Mouse (Mus musculus): Measurements from ENCODE around the gene Ggta1. TPM values are rescaled to one million over a fixed set of nuclear protein-coding genes. Genes with fewer than 3 reads are reported as not detected.
A peak's percentile ranks its signal among the peaks of the same experiment; 100 is the strongest.

The Ggta1 gene
- total RNA-seq (2018; cell fraction: chromatin; rRNA removed), result 100 to 1,000 TPM in 6 of 26 experiments, 10 to 100 TPM in 19, 1 to 10 TPM in 1; 9.2 to 143 (median 58.4) TPM
- 100 to 1,000 TPM in 11 of 26 experiments, 10 to 100 TPM in 15; 40.1 to 135 (median 81.6) TPM for total RNA-seq (2018; cell fraction: cytosol; rRNA removed)
- total RNA-seq (2018; cell fraction: nucleus; rRNA removed), result 100 to 1,000 TPM in 11 of 26 experiments, 10 to 100 TPM in 15; 38.3 to 241 (median 91.4) TPM
- 86.0 to 211 TPM (median 135 TPM) in 3 replicates for polyA plus RNA-seq (2018)

DNA sequence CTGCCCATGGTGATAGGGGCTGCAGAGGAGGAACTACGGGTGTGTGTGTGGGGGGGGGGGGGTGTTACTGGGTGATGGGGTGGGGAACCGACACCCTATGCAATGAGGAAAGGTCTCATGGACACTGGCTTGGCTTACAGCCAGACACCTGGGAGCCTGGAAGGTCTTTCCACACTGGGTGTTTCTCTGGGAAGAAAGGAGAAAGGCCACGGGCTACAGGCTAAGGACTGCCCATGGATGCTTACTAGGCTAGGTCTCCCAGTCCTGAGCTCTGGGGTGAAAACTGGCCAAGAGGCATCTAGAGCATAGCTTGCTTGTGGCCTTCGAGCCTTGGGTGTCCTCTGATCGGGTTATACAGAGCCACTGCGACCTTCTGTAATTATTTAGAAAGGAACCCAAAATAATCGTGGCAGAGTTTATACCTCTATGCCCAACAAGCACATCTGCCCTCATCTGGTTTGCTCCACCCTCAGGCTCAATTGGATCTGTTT is at the start of gene Ggta1:
Ggta1 (minus strand) TSS at position 441 of the 491 bp plus-strand sequence.
- Histone ChIP-seq H3K4me3 (ENCODE audit: inconsistent target) (peak within 1 kb of the TSS; percentile 91), H3K27ac (peak within 1 kb of the TSS; percentile 88), H3K79me2 (ENCODE audit: inconsistent target) (peaks cover 43% of the 10 kb centered on the region), H3K36me3 (ENCODE audit: inconsistent target) (peaks cover 10% of the 10 kb centered on the region; the same call in 1 of the 2 replicates)
- 15% methylated on average over 7 of the region's 7 CpGs for WGBS (ENCODE audit: missing documents)

DNA sequence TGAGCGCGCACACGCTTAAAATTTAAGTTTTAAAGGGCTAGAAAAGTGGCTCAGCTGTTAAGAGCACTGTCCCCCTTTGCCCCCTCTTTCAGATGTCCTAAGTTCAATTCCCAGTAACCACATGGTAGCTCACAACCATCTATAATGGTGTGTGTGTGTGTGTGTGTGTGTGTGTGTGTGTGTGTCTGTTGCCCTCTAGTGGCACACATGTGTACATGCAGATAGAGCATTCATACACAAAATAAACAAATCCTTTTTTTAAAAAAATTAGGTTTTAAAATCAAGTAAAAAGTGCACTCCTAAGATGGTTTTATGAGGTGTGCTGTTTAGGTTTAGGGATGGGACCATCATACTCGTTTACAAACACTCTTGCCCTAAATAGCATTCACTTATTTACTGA is 49.2 kb upstream of the Ggta1 start:
- 94% methylated on average over 4 of the region's 4 CpGs for WGBS (ENCODE audit: missing documents)
- Histone ChIP-seq H3K36me3 (ENCODE audit: inconsistent target) (no peaks in the 10 kb centered on the region), H3K79me2 (ENCODE audit: inconsistent target) (no peaks in the 10 kb centered on the region), H3K27ac (no peak overlapping the region), H3K4me3 (ENCODE audit: inconsistent target) (no peak overlapping the region)

DNA sequence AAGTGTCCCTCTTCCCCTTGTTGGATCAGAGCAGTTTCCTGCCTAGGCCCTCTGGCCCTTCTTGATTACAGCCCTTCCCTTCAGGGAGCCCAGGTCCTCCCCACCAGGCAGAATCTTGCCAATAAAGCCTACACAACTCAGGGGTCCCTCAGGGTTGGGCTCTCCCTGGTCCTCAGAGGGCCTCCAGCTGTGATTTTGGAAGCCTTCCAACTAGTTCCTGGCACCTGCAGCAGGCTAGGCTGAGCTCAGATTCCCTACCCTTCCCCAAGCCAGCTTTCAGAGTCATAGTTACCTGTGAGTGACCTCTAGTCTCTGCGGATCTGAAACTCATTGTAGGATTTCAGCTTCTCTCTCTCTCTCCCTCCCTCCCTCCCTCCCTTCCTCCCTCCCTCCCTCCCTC is 47.9 kb upstream of the Ggta1 start:
- H3K4me3 ChIP-seq (ENCODE audit: inconsistent target), result no peak overlapping the region
- no peaks in the 10 kb centered on the region for H3K79me2 ChIP-seq (ENCODE audit: inconsistent target)
- 80% methylated on average over 1 of the region's 1 CpGs for WGBS (ENCODE audit: missing documents)
- H3K27ac ChIP-seq, result no peak overlapping the region
- no peaks in the 10 kb centered on the region for H3K36me3 ChIP-seq (ENCODE audit: inconsistent target)

DNA sequence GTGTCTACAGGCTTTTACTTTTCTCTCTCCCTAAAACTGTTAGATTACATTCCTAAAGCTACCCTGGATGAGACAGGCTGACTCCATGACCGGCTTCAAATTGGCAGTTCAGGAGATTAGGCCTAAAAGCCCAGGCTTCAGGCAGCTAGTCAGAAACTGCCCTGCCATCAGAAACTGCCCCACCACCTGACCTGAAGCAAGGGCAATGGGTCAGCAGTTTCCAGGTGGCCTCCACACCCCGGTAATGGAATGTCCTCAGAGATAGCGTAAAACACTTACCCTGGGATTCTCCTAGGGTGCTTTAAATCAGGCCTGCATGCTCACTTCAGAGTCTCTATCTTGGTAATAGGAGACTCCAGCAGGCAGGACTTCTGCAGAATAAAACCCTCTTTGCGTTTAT is 46.9 kb upstream of the Ggta1 start:
- 85% methylated on average over 4 of the region's 4 CpGs for WGBS (ENCODE audit: missing documents)
- Histone ChIP-seq H3K36me3 (ENCODE audit: inconsistent target) (no peaks in the 10 kb centered on the region), H3K4me3 (ENCODE audit: inconsistent target) (no peak overlapping the region), H3K27ac (no peak overlapping the region), H3K79me2 (ENCODE audit: inconsistent target) (no peaks in the 10 kb centered on the region)

DNA sequence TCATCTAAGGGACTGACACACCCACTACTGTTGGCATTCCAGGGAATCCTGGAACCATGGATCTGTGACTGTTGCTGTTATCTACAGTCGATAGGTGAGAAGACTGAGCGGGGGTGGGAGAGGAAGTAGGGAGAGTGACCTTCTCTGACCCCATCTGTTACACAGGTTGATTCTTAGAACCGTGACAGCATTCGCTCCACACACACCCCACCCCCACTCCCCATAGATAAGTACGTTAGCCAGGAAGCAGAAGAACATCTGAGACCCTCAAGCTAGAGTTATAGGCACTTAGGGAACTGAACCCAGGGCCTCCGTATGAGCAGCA is 46.3 kb upstream of the Ggta1 start:
- H3K79me2 ChIP-seq (ENCODE audit: inconsistent target), result no peaks in the 10 kb centered on the region
- H3K36me3 ChIP-seq (ENCODE audit: inconsistent target), result no peaks in the 10 kb centered on the region
- 70% methylated on average over 6 of the region's 6 CpGs for WGBS (ENCODE audit: missing documents)
- no peak overlapping the region for H3K4me3 ChIP-seq (ENCODE audit: inconsistent target)
- no peak overlapping the region for H3K27ac ChIP-seq

DNA sequence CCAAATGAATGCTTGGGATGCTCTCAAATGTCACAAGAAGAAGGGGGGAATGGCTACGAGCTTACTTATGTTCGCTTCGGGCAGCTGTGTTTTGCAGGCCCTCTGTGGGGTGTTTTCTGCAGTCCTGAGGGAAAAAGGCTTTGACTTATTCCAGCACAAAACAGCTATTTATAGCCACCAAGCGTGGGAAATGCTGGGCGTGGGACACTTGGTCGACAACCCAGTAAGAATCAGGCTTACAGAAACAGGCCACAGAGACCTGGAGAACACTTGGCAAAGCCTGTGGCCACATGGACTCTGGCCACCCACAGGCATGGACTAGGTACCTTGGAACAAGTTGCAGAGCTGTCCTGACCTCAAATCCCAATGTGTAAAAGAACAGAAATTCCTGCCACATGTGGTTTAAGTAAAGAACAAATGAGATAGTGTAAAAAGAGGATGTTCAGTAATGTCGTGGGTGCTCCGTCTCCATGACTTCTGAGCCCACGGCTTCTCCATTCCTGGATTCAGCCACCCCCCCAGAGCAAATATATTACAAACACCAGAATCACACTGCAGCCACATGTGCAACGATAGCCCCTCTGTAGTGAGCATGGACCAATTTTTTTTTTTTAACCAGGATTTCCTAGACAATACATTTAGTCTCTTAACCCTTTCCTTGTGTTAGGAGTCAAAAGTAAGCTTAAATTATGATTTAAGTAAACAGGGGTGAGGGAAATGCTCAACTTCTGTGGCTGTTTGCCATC is 45.7 kb upstream of the Ggta1 start:
- WGBS (ENCODE audit: missing documents), result 56% methylated on average over 10 of the region's 10 CpGs
- no peaks in the 10 kb centered on the region for H3K79me2 ChIP-seq (ENCODE audit: inconsistent target)
- no peaks in the 10 kb centered on the region for H3K36me3 ChIP-seq (ENCODE audit: inconsistent target)
- no peak overlapping the region for H3K4me3 ChIP-seq (ENCODE audit: inconsistent target)
- H3K27ac ChIP-seq, result no peak overlapping the region

DNA sequence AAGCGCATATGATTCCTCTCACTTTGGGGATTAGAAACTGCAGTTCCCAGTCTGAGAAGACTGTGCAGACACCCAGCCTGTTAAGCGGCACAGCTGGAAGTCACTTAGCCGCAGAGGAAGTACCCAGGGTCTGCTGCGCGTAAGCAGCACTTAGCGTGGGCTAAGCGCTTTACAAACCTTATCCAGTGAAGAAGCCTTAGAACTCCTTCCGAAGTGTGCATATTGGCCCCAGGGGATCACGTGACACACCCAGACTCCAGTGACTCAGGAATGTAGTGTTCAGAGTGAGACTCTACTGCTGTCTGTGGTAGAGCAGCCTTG is 44.1 kb upstream of the Ggta1 start:
- Histone ChIP-seq H3K4me3 (ENCODE audit: inconsistent target) (no peak overlapping the region), H3K36me3 (ENCODE audit: inconsistent target) (no peaks in the 10 kb centered on the region), H3K27ac (peak overlapping the region; percentile 91), H3K79me2 (ENCODE audit: inconsistent target) (no peaks in the 10 kb centered on the region)
- WGBS (ENCODE audit: missing documents), result 0% methylated on average over 9 of the region's 9 CpGs

DNA sequence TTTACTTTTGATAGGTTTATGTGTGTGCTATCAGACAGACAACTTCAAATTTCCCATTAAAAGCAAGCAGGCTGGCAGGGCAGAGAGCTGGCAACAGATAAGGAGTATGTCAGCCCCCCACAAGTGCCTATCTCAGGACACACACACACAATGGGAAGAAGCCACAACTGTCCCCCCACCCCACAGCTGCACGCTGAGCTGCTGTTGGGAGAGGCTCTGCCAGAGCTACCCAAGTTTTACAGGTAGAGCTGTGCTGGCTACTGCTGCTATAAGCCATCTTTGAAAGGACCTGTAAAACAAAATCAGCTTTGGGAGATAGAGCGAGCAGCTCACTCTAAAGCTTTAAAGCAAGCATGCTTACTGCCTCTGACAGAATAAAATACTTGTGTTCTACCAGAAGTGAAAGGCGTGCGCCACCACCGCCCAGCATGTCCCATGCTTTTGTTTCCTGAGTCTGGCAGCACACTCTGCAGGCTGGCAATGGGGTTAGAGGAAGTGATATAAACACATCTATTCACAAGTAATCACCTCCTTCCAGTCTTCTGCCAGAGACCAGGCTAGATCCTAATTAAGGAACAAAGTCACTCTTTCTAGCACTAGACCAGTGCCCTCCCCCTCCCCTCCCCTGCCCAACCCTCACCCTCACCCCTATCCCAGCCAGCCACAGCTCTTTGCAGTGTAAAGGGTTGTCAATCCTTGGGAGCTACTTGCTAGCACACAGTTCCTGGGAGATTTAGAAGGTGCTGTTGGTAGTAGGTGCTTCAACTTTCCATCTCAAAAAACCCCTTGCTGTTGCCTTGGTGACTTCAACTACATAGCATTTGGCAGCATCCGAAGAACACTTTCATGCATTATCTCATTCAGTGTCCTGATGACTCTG is 43.5 kb upstream of the Ggta1 start:
- 10% methylated on average over 6 of the region's 6 CpGs for WGBS (ENCODE audit: missing documents)
- H3K36me3 ChIP-seq (ENCODE audit: inconsistent target), result no peaks in the 10 kb centered on the region
- no peak overlapping the region for H3K4me3 ChIP-seq (ENCODE audit: inconsistent target)

DNA sequence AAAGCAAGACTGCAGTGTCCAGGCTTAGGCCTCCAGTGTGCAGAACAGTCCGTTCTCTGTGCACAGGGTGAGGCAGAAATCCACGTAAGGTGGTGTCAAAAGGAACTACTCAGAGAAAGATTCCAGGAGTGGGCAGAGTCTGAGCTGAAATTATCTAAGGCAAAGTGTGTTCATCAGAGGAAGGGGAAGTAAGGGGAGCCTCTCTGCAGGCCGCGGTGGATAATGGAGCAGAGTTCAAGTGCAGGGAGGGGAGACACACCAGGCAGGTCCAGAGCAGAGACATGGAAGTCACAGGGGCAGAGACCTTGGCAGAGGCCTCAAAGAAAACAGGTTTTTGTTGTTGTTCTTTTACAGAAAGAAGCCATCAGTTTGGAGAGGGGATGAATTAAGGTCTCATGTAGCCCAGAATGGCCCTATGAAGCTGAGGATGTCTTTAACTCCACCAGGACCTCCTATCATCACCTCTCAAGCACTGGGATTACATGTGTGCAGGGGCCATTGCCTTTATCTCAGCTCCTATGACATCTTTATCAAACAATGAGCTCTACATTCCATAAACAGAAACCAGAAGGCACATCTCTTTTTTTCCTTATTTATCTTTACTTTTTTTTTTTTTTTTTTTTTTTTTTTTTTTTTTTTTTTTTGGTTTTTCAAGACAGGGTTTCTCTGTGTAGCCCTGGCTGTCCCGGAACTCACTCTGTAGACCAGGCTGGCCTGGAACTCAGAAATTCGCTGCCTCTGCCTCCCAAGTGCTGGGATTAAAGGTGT is 42.7 kb upstream of the Ggta1 start:
- no peaks in the 10 kb centered on the region for H3K79me2 ChIP-seq (ENCODE audit: inconsistent target)
- no peaks in the 10 kb centered on the region for H3K36me3 ChIP-seq (ENCODE audit: inconsistent target)
- 61% methylated on average over 6 of the region's 6 CpGs for WGBS (ENCODE audit: missing documents)
- H3K4me3 ChIP-seq (ENCODE audit: inconsistent target), result no peak overlapping the region
- peak overlapping the region; percentile 91 for H3K27ac ChIP-seq

More for the DNA sequence above, 43.5 kb upstream of the Ggta1 start:
- peak overlapping the region; percentile 91 for H3K27ac ChIP-seq
- no peaks in the 10 kb centered on the region for H3K79me2 ChIP-seq (ENCODE audit: inconsistent target)

DNA sequence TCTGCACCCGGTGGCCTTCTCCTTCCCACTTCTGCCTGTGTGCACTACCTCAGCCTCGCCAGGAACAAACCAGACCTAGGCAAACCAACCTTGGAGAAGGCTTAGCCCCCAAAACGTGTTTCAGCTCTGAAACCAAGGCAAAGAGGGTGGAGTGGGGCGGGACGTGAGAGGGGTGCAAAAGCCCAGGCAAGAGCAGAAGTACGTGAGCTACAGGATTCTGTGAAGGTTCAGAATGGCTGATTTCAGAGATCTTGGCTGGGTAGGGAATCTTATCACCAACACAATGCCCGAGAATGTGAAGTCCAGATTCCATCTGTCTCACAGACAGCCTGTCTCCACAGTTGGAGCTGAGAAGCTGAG is 41.4 kb upstream of the Ggta1 start:
- Histone ChIP-seq H3K79me2 (ENCODE audit: inconsistent target) (no peaks in the 10 kb centered on the region), H3K36me3 (ENCODE audit: inconsistent target) (no peaks in the 10 kb centered on the region), H3K4me3 (ENCODE audit: inconsistent target) (no peak overlapping the region), H3K27ac (peak overlapping the region; percentile 10; the same call in 1 of the 2 replicates)
- 41% methylated on average over 7 of the region's 7 CpGs for WGBS (ENCODE audit: missing documents)

DNA sequence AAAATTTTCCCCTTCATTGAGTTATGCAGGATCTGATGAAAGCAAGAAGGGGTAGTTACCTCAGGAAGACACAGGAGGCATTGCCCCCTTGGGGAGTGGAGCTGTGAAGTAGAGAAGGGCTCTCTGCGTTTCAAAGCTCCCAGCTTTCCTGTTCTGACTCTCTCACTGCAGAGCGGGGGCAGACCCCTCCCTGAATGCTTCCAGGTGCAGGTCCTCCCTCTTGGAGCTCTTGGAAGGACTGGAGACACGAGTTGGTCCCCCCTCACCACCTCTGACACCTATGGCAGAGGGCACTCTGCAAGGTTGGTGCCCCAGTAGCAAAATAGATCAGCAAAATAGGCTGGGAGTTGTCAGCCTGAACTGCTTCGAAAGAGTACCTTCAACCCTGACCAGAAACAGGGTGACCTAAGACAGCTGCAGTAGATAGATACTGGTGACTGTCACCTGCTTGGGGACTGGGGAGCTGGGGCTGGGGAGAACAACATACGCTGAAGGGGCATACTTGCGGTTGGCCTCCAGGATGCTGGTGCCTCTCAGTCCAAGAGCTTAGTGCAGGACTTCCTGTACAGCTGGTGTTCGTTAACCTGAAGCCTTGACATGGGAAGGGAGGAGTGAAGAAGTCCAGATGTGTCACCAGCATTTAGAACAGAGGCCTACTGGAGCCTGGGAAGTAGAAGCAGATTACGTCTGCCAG is 40.8 kb upstream of the Ggta1 start:
- H3K27ac ChIP-seq, result peak overlapping the region; percentile 10; the same call in 1 of the 2 replicates
- no peak overlapping the region for H3K4me3 ChIP-seq (ENCODE audit: inconsistent target)
- no peaks in the 10 kb centered on the region for H3K36me3 ChIP-seq (ENCODE audit: inconsistent target)
- no peaks in the 10 kb centered on the region for H3K79me2 ChIP-seq (ENCODE audit: inconsistent target)
- 38% methylated on average over 8 of the region's 8 CpGs for WGBS (ENCODE audit: missing documents)

DNA sequence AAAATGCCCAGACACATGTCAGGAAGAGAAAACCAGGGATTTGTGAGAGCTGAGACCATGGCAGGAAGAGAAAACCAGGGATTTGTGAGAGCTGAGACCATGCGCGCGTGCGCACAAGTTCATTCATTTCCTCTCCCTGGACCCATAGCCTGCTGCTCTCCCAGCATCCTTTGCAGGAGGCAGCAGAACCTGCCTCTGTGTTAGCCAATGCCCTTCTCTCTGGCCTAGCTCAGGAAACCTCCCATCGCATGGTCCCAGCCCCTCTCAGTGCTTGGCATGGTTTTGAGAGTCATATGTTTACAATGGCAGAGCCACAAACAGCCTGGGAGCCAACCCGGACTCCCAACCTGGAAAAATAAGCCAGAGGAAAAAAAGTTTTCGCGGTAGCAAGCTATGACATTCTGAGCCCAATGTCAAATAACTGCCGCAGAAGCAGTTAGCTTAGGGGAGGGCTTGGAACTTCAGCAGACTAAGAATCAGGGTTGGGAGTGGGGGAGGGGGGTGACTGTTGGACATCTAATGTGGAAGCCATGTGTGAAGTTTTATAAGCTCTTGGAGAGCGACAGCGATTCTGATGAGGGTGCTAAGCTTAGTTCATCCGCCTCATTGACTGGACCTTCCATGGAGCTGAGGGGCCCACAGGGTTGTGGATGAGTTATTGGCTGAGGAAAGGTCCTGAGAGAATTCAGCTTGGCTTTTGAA is 40.1 kb upstream of the Ggta1 start:
- 81% methylated on average over 12 of the region's 12 CpGs for WGBS (ENCODE audit: missing documents)
- H3K27ac ChIP-seq, result no peak overlapping the region
- no peak overlapping the region for H3K4me3 ChIP-seq (ENCODE audit: inconsistent target)
- H3K79me2 ChIP-seq (ENCODE audit: inconsistent target), result no peaks in the 10 kb centered on the region
- no peaks in the 10 kb centered on the region for H3K36me3 ChIP-seq (ENCODE audit: inconsistent target)

DNA sequence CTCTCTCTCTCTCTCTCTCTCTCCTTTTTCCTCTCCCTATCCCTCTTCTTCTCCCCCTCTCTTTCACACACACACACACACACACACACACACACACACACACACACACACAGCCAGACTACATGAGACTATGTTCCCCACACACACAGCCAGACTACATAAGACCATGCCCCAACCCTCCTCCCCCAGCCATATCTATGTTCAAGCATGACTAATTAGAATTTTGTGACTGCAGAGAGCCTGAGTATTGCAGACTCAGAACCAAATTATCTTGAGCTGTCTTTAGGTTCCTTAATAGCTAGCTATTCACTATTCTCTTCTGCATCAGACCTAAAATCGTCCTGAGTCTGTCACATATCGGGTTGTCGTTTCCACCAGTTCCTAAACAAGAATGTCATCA is 39.5 kb upstream of the Ggta1 start:
- Histone ChIP-seq H3K27ac (no peak overlapping the region), H3K79me2 (ENCODE audit: inconsistent target) (no peaks in the 10 kb centered on the region), H3K36me3 (ENCODE audit: inconsistent target) (no peaks in the 10 kb centered on the region), H3K4me3 (ENCODE audit: inconsistent target) (no peak overlapping the region)
- 91% methylated on average over 3 of the region's 3 CpGs for WGBS (ENCODE audit: missing documents)

All from macrophage (primary cell).